Mouse (Mus musculus) layer of hippocampus, adult 18-20 months (tissue): ENCODE data around the gene Ywhah. TPM values are rescaled to one million over a fixed set of nuclear protein-coding genes. Genes with fewer than 3 reads are reported as not detected.

Experiments
- DNase-seq, 2 experiments: peaks; one replicate each; pipeline ENCODE4 v3.0.0; 2022; ENCODE audit warnings: low spot score in 2 of 2
- long read RNA-seq: library from polyadenylated mRNA; stranded (forward); transcript quantifications from one replicate; pipeline ENCODE4 v2.0.0, GENCODE M21; 2021
- total RNA-seq, 2 experiments: library from RNA; stranded (reverse); gene quantifications; 2 replicates each; pipeline ENCODE4 v1.2.3; 2021

Ywhah gene
- 1,000 to 10,000 TPM; 1,080 to 1,138 TPM for total RNA-seq
- long read RNA-seq, transcript Ywhah-201 (2 exons, 1,764 nt): major isoform, 1,549 of 1,566 reads
- long read RNA-seq, partial matches to known transcripts: 16 of 1,566 reads
- long read RNA-seq, other reads (novel, unspliced or antisense): 1 of 1,566 reads

DNA sequence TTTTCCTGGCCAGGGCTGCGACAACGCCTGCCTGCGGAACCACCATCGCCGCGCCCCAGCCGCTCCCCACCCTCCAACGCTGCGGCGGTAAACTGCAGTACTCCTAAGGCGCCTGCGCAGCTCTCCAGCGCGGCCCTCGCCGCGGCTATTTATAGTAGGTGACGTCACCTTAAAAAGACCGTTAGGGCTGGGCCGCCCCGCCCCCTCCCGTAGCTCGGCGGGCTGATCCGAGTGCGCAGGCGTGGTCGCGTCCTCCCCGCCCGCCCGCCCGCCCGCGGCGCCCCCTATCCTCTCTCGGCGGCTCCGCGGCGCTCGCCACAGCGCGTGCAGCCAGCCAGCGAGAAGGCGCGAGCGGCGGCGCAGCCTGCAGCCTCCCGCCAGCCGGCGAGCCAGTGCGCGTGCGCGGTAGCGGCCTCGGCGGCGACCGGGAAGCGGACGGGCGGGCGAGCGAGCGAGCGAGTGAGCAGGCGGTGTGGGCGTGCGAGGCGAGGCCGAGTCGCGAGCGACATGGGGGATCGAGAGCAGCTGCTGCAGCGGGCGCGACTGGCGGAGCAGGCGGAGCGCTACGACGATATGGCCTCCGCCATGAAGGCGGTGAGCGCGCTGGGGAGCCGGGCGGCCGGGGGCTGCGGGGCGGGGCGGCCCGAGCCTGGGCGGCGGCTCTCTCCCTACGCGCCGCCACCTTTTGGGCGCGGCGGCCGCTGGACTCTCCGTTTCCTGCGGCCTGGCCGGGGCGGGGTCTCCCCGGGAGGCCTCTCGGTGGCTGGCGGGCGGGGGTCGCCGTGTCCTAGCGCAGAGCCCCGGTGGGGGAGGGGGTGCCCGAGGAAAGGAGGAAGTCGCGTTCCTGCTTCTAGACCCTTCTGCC is at the start of gene Ywhah:
Ywhah (plus strand) TSS at position 256 of the 865 bp plus-strand sequence.
- peak; percentile 95 to 99 for DNase-seq

DNA sequence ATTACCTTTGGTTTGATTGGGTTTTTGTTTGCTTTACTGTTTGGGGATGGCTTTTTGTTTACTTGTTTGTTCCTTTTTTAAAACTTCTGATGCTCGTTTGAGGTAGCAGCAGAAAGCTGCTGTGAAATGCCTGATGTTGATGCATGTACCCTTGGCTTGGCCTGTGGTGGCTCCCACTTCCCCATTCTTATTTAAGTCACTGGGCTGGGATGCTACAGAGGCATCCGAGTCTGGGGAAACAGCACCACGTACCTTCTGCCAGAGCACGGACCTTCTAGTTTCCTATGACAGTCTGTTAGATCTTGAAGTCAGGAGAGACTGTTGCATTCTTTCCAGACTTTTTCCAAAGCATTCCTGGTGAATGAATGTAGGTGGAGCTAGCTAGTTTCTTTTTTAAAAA is 42.1 kb upstream of the Ywhah start:
- no peak for DNase-seq

DNA sequence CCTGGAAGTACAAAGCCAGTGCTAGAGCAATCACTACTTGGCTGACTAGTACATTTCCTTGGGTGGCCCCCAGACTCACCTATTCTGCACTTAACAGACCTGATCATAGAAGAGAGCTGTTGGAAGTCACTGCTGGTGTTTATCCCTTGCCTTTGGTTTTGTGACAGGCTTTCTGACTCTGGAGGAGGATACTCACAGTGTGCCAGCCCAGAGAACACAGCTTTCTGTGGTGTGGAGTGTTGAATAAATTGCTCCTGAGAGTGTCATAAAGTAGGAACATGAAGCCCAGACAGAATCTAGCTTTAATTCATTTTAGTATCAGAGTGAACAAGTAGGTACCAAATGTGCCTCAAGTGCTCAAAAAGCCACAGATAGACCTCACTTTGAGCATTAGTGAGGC is 41.4 kb upstream of the Ywhah start:
- peak in 1 of 2 experiments; percentile 65 for DNase-seq

DNA sequence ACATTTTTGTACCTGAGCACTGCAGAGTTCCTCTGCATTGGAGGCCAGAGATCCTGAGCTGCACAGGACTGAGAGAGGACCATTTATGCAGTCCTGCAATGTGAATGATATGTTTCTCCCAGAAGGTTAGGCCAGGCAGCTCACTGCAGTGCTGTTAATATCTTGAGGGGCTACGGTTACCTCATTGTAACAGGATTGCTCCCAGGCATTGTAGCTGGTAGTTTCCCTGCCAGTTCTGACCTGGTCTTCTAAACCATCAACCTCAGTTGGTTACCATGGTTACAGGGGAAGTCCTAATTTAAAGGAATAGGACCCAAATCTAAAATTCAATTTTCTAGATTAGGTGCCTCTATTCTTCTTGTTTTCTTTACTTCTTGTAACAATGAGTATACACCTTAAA is 33.2 kb upstream of the Ywhah start:
- no peak for DNase-seq

DNA sequence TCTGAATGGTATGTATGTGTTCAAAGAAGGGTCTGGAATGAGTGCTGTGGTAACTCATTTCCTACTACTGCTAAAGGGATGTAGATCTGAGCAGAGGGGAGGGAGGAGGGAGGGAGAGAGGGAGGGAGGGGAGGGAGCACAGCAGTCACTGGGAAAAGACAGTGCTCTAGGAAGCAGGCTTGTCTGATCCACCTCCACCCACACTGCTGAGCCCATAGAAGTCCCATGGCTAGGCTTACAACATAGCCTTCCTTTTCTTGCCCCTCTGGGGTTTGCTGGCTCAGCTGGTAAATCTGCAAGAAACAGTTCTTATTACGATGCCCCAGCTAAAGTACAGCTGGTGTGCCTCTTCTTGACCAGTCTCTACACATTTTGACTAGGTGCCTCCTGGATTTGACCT is 30.7 kb upstream of the Ywhah start:
- no peak for DNase-seq

DNA sequence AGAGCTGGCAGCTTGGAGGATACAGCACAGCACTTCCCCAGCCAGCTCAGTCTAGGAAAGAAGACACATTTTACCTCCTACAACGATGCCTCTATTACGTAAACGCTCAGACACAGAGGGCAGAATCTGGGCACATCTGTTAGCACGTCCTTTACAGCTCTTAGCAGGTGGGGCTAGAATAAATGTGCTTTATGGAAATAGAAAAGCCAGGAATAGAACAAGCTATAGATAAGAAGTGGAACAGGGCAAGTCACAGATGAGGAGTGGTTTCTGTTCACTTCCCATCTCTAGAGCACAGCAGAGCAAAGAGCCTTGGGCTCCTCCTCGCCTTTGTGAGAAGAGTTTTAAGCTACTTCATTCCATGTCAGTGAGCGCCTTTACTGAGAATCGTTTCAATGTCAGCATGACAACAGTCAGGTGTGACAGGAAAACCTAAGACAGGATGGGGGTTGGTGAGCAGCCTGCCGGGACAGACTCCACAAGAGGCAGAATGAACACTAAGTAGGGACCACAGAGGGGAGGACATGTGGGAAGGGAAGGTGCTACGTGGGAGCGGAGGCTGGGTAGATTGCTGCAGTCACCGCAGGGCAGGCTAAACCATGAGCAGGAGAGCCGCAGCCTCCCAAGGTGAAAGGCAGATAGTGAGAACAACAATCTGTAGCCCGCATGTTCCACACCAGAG is 28.5 kb upstream of the Ywhah start:
- peak in 1 of 2 experiments; percentile 65 for DNase-seq

DNA sequence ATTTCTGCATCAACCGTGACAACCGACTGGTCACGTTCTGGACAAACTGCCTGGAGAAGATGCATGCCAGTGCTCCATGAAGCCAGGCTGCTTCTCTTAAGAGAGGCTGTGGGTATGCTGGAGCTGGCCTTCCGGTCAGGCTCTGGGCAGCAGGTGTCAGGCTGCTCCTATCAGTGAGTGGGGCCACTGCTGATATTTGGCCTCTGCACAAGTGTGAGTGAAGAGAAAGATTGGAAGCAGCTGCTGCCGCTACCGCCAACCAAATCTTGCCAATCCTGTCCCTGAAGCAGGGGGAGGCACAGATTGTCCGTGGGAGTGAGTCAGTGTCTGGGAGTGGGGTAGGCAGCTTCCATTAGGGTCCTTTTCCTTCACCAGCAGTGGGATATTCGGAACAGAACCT is 27.5 kb upstream of the Ywhah start:
- DNase-seq: peak; percentile 88 to 95

DNA sequence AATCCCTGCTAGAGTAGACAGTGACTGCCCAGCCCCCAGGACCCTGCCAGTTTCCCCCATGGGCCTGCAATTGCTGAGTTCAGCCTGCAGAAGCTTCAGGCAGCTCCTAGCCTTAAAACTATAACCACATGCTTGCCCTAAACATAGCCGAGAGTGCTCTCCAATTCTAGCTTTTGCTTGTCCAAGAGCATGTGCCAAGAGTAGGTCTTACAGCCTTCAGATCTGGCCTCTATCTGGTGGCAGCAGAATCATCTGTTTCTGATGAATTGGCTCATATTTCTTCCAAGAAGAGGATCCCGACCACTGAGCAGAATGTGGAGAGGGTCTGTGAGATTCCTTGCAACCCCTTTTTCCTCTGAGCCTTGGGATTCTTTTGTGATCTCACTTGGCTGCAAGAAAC is 24.1 kb upstream of the Ywhah start:
- no peak for DNase-seq

DNA sequence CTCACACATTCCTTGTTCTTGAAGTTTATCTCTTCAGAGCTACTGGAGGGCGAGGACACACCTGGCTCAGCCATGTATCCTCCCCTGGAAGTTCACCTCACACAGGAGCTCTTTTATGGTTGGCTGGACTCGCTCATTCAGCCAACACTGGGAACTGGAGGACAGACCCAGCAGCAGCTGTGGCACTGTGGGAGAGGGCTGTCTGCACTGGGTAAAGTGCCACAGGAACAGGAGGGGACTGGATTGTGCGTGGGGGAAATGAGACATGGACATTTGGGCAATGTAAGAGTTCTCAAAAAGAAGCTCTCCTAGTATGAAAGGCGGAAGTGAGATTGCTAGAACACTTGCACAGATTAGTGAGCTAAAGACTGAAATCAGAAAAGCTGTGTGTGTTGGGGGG is 22.9 kb upstream of the Ywhah start:
- no peak for DNase-seq

DNA sequence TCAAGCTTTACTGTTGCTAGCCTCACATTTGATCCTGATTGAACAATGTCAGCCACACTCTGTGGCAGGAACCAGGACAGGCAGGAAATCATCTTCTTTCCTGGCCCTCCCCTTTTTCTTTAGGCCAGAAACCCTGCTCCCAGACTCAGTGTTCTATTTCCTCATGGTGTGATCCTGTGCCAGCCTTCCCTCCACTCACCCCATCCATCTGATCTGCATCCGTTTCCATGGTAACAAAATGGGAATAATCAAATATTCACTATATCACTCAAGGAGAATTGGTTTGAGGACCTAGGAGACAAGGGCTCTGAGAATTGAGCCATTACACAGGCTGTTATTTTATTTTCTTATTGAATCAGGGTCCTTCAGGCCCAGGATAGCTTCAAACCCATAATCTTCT is 22.1 kb upstream of the Ywhah start:
- peak in 1 of 2 experiments; percentile 69 for DNase-seq

DNA sequence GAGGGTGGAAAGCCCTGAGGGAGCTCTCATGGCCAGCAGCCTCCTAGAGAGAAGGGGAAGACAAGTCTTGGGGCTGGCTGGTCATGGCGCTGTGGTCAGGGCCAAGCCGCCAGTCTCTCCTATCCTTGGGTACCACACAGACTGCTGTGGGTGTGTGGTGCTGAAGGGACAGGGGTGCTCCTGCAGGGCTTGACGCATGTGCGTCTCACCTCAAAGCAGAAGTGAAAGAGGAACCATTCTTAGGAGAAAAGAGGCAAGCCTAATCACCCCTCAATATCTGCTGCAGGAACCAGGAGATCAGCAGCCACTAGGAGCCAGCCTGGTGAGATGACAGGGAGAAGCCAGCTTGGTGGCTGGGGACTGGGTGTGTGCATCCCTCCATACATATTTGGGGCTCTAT is 20.9 kb upstream of the Ywhah start:
- DNase-seq: no peak

DNA sequence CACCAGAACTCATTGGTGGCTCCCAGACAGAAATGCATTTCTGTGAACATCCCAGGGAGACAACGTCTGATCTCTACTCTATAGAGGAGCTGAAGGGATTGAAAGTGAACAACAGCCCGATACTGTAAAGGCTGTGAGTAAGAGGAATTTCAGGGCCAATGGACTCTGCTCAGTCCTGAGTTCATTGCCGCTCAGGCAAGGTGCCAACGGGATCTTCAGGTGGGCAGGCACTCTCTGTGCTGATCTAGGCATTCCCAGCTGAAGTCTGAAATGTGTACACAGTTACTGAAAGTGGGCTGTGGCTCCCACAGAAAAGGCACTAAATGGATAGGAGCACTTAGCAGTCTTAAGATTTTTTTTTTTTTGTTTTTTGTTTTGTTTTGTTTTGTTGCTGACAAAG is 19.8 kb upstream of the Ywhah start:
- DNase-seq: no peak

DNA sequence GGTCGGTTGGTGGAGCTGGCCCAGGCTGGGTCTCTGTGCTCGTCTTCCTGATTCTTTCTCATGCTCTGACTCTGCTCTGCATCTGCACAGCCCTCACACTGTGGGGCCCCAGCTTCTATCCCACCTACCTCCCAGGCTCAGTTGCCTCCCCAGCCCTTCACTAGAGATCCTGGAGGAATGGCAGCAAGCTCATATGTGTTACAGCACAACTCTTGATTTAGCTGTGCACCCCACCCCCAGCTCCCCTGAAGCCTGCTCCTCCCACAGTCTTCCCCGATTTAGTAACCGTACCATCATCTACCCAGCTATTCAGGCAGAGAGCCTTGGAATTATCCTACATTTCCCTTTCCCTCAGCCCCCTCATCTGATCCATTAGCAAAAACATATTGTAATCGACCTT is 17.5 kb upstream of the Ywhah start:
- DNase-seq: peak in 1 of 2 experiments; percentile 87

DNA sequence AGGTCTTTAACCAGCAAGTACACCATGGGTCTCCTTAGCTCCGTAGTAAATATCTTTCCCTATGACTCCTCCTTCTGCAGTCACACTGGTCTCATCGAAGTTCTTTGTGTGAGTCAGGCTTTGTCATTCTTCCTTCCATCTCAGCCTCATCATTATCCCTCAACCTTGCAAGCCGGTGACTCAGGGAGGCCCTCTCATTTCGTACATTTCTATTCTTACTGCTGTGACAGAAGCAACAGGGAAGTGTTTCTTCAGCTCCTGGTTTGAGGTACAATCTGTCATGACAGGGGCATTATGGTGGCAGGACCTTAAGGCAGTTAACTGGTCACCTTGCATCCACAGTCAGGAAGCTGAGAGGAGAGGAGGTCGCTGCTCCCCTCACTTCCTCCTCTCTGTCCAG is 15.8 kb upstream of the Ywhah start:
- no peak for DNase-seq

DNA sequence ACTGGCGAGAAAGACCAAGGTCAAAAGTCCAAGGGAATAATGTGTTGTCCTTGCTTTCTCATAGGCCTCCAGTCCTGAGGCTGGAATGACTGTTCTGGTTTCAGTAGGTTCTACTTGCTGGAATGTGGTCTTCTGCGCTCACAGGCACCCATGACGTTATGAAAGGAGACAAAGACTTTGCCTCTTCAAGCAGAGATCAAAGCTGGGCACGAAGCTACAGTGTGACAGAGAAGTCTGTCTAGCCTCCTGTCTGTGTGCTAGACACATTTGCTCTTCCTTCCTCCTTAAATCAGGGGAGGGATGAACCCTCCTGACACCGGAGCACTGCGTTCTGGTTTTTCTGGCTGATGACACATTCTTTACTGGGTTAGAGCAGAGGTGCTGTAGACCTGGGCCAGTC is 15.1 kb upstream of the Ywhah start:
- no peak for DNase-seq

DNA sequence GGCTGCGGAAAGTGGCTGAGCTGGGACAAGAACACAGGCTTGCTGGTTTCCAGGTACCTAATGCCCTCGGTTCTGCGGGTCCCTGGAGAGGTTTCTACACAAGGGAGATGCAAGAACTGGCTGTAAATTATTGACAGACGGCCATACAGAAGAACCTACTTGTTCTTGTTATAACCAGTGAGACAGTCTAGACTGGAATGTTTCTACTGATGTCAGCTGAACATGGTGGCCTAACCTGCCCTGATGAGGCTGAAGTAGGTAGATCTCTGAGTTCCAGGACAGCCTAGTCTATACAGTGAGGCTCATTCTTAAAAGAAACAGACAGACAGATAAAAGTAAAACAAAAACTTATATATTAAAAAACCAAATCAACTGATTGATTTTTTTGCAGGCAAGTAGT is 14.5 kb upstream of the Ywhah start:
- no peak for DNase-seq

DNA sequence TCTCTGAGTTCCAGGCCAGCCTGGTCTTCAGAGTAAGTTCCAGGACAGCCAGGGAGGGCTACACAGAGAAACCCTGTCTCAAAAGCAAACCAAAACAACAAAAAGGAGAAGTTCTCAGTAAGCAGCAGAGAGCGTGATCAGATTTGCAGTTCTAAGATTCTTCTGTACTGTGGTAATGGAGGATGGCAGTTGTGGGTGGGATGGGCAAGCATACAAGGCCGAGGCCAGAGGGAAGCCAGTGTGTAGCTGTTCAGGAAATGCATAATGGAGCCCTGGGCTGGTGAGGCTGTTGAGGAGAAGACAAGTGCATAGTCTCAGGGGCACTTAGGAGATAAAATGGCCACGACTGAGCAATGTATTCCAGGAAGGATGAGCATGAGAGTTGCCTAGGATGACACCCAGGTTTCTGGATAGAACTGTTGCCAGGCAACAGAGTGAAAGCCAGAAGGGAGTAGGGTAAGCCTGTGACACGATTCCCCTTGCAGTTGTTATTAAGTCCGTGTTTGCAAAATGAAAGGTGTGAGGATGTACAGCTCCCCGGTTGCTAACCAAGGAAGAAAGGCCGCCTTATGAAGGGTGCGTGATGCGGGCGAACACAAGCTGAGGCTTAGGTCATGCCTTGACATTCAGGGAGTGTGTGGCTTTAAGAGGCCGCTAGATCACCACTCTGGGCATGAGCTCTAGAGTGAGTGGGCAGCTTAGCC is 13.0 kb upstream of the Ywhah start:
- peak in 1 of 2 experiments; percentile 65 for DNase-seq

DNA sequence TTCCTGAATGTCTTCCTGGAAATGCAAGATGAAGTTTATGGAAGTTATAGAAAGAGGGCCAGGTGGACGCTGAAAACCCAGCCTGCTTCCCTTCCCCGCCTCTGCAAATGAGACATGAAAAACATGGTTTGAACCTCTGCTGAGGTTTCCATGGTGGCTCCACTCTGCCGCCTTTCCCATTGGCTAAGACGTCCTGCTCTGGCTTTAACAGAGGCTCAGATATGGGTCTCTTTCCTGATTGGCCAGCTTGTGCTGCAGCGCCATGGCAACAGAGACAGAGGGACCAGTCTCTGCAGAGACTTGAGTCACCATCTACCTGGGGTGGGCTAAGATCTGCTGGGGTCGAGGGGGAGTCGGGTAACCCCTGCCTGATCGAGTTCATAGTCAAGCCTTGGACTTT is 11.9 kb upstream of the Ywhah start:
- peak in 1 of 2 experiments; percentile 75 for DNase-seq

DNA sequence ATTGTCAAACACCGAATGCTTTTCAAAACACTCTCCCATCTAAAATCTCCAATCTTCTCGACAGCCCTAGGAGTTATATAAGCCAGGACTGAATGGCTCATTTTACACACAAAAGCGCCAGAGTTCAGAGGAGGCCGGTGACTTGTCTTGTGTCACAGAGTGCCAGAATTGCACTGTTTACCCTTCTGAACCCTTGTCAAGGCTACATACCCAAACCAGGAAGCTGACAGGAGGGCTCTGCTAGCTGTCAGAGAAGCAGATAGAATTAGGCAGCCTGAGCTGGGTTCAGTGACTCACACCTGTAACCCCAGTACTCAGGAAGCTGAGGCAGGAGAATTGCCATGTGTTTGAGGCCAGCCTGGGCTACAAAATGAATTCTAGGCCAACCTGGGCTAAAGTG is 11.2 kb upstream of the Ywhah start:
- DNase-seq: no peak

DNA sequence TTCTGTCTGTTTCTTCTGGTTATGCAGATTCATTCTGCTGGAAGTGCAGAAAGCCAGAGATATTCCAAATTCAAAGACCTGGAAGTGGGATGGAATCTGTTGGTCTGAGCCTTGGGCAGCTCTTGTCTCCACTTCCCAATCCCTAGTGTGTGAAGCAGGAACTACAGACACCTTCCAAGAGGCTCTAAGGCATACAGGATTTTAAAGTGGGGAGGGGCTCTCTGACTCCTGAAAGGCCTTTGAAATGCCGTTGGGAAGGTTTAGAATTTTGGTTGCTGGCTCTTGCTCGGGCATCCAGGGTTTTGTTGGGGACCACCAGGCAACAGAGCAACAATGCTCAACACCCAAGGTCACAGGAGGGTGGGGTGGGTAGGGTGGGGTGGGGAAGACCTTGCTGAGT is 9.3 kb upstream of the Ywhah start:
- no peak for DNase-seq
